Mouse (Mus musculus): ENCODE results near the gene Svbp.

DNA sequence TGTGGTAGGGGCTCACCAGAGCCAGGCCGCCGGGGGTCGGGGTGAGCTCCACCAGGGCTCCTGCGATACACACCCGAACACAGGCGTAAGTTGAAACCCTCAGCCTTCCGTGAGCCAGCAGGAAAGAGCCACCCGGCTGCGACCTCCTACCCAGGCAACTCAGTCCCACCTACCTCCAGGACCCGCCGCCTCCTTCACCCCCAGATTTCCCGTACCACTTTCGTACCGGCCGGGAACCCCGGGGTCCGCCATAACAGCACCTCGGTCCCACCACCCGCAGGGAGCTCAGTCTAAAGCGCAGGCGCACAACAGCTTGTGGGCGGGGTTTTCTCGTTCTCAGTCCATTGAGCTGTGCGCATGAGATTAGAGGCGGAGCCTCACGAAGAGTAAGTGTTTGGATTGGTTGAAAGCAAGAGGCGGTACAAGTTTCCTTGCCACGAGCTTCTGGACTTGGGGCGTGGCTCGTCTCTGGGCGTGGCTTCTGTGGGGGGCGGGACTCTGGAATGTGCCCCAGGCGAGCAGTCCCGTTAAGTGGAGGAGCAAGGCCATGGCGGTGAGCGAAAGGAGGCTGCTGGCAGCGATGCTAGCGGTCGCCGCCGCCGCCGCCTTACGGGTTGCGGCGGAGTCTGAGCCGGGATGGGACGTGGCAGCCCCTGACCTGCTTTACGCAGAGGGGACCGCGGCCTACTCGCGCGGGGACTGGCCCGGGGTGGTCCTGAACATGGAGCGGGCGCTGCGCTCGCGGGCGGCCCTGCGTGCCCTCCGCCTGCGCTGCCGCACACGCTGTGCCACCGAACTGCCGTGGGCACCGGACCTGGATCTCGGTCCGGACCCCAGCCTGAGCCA lies 37.5 kb downstream of the Svbp start, which contains the start of the genes AU022252 and P3h1:
- TF ChIP-seq CTCF (IDR thresholded peaks at IDR 0.05; ENCODE audit: control insufficient read depth, insufficient read depth, insufficient replicate concordance, low read depth, low read length) (no peak), POLR2A (IDR thresholded peaks at IDR 0.05; ENCODE audit: control insufficient read depth, low read depth, low read length) (peak; percentile 90)
